Mouse (Mus musculus) brown adipose tissue, adult 24 weeks (tissue): ENCODE measurements at regions not wholly inside any gene's neighbourhood (a gene's known extent, or its start where the extent isn't known, plus 50 kb on each side); places are given as distances from the start of the nearest gene placed in this dataset.

Experiments
- H3K27ac ChIP-seq: fragments of 200-500 bp; replicated peaks from 2 replicates; pipeline ENCODE4 v1.5.1; 2012; ENCODE audit warnings: low read depth, mild to moderate bottlenecking, low read length
- H3K4me1 ChIP-seq: fragments of 200-500 bp; 2 replicates; pipeline ENCODE4 v1.6.1; 2012; ENCODE audit warnings: low read length, mixed read lengths; ENCODE audit not compliant: control insufficient read depth, insufficient read depth, insufficient read length
- H3K4me3 ChIP-seq: fragments of 200-500 bp; 2 replicates; pipeline ENCODE4 v1.5.1; 2012; ENCODE audit warnings: low read depth, mild to moderate bottlenecking, low read length, moderate library complexity; ENCODE audit not compliant: insufficient read depth

- Histone ChIP-seq H3K4me1 (no peaks in the 10 kb centered on the region), H3K4me3 (no peak overlapping the region), H3K27ac (no peak overlapping the region)
Observed at GRCm38 (mm10) chr3:52800673-52801072, 216.4 kb downstream of the Cog6 start.

GRCm38 (mm10) chr3:52797801-52798200 lies 219.2 kb downstream of the Cog6 start:
- Histone ChIP-seq H3K4me1 (no peaks in the 10 kb centered on the region), H3K4me3 (no peak overlapping the region), H3K27ac (no peak overlapping the region)

GRCm38 (mm10) chr3:52797164-52797563 lies 219.9 kb downstream of the Cog6 start:
- no peak overlapping the region for H3K4me3 ChIP-seq
- no peak overlapping the region for H3K27ac ChIP-seq
- H3K4me1 ChIP-seq, result no peaks in the 10 kb centered on the region

DNA sequence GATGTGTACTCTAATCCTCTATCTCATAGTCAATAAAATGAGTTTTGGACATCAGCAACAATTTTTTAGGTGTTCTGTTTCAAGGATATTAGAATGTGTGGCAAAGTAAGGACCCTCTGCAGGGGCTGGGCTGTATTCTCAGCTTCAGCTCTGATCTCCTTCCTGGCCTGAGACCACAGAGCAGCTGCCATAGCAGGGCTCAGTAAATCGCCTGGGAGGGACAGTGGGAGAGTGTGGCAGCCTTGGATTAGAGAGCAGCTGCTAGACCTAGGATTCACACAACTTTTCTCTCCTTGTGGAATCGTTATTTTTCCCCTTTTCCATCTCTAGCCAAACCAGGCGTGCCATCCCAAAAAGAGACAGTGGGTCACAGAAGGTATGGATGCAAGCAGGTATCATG lies 222.8 kb downstream of the Cog6 start:
- H3K4me1 ChIP-seq, result no peaks in the 10 kb centered on the region
- no peak overlapping the region for H3K4me3 ChIP-seq
- no peak overlapping the region for H3K27ac ChIP-seq

DNA sequence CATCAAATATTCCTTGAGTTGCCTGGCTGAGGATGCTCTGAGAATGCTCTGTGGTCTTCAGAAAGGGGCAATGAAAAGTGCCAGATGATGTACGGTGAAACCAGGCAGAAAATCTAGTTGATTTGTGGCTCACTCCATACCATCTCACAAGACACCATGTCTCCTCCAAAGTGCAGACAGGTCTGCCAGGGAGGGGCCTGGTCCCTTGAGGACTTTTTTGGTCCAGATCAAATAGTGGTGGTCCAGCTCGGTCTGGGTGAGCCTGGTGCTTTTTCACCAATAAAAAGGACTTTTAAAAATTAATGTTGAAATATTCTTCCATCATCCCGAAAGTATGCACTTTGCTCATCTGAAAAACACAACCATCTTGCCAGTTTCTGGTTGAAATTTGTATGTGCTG lies 224.2 kb downstream of the Cog6 start:
- H3K27ac ChIP-seq, result no peak overlapping the region
- H3K4me1 ChIP-seq, result no peaks in the 10 kb centered on the region
- no peak overlapping the region for H3K4me3 ChIP-seq

- Histone ChIP-seq H3K4me3 (no peak overlapping the region), H3K4me1 (no peaks in the 10 kb centered on the region), H3K27ac (no peak overlapping the region)
Observed at GRCm38 (mm10) chr3:52792121-52792520, 224.9 kb downstream of the Cog6 start.

GRCm38 (mm10) chr3:52790942-52791341 lies 226.1 kb downstream of the Cog6 start:
- no peak overlapping the region for H3K27ac ChIP-seq
- H3K4me1 ChIP-seq, result no peaks in the 10 kb centered on the region
- no peak overlapping the region for H3K4me3 ChIP-seq

DNA sequence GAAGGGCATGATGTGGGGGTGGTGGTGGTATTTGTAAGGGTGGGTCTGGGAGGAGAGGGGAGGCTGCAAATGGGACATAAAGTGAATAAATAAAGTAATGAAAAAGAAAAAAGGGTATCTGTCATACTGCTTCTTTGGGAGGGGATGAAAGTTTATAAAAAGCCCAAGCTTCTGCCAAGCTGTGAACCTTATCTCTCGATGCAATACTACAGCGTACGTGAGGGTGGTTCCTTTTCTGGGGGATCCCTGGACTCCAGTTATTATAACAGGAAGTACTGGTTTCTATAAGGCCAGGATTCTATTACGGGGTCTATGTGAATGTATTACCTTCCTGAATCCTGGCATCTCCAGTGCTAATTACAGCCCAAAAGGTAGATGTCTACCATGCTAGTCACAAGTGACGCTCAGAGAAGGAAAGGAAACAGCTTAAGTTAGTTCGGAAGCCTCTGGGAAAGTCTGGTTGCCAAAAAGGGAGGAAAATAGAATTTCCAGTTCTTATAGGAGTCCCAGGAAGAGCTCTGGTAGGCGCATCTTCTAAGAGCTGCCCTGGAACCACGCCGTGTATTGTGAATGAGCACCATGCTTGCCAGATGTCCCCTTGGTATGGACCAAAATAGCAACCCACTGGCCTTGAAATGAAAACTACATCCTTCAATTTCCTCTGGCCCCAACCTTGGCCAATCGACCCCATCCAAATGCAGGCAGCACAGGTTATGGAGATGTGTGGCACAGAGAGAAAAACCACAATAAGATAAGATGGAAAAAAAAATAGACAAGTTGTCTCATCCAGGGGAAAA lies 228.9 kb downstream of the Cog6 start:
- Histone ChIP-seq H3K4me1 (no peaks in the 10 kb centered on the region), H3K27ac (no peak overlapping the region), H3K4me3 (no peak overlapping the region)

DNA sequence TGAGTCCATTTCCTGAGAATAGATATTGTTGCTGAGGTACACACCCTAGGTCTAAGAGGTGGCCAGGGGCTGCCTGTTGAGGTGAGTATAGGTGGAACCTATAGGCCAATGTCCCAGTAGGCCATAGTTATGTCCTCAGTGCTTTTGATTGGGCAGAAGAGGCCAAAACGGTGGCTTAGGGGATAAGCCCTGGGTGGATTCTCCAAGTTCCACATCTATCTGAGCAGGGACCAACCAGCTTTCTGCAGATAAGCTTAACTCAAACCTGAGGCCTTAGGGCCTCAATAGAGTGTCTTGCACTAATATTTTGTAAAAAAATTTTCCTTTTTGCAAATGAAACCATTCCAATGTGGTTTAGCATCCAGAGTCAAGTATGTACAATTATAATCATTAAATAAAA lies 231.4 kb downstream of the Cog6 start:
- Histone ChIP-seq H3K4me1 (no peaks in the 10 kb centered on the region), H3K4me3 (no peak overlapping the region), H3K27ac (no peak overlapping the region)

GRCm38 (mm10) chr3:52784476-52784875 lies 232.6 kb downstream of the Cog6 start:
- Histone ChIP-seq H3K27ac (no peak overlapping the region), H3K4me1 (no peaks in the 10 kb centered on the region), H3K4me3 (no peak overlapping the region)

DNA sequence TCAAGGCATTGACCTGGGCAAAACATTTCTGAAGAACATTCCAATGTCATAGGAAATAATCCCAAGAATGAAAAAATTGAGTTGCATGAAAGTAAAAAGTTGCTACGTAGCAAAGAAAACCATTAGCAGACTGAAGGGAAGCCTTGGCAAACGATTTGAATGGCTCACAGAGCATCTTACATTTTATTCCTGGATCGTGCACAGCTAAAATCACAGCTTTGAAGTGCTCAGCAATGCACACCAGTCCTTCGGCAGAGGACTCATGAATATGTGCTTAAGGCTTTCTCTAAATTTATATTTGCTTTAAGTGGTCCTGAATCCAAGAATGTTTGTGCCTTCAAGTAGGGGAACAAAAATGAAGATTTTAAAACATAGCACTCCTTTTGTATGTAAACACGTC lies 234.5 kb downstream of the Cog6 start:
- Histone ChIP-seq H3K27ac (no peak overlapping the region), H3K4me1 (no peaks in the 10 kb centered on the region), H3K4me3 (no peak overlapping the region)

- Histone ChIP-seq H3K4me3 (no peak overlapping the region), H3K27ac (no peak overlapping the region), H3K4me1 (no peaks in the 10 kb centered on the region)
Observed at GRCm38 (mm10) chr3:52781521-52781920, 235.5 kb downstream of the Cog6 start.

- H3K4me1 ChIP-seq, result no peaks in the 10 kb centered on the region
- H3K27ac ChIP-seq, result no peak overlapping the region
- no peak overlapping the region for H3K4me3 ChIP-seq
Observed at GRCm38 (mm10) chr3:52780356-52780755, 236.7 kb downstream of the Cog6 start.

DNA sequence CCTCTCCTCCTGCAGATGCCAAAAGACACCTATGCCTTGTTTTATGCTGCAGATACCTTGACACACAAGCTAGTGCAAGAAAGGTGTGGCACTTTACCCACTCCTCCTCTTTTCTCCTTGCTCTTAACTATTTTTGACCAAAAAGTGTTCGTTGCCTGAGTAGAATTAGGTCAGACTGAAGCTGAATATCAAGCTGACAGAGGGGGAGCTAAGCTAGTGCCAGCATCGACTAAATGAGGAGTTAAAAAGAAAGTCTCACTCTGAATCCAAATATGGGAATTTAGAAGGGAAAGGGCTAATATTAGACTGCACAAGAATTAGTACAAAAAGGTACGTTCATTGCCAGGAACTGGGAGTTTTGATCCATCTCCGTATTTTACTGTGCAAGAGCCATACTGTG lies 241.2 kb downstream of the Cog6 start:
- Histone ChIP-seq H3K4me3 (no peak overlapping the region), H3K4me1 (no peaks in the 10 kb centered on the region), H3K27ac (no peak overlapping the region)

- Histone ChIP-seq H3K4me3 (no peak overlapping the region), H3K4me1 (no peaks in the 10 kb centered on the region), H3K27ac (no peak overlapping the region)
Observed at GRCm38 (mm10) chr3:52775156-52775555, 241.9 kb downstream of the Cog6 start.

DNA sequence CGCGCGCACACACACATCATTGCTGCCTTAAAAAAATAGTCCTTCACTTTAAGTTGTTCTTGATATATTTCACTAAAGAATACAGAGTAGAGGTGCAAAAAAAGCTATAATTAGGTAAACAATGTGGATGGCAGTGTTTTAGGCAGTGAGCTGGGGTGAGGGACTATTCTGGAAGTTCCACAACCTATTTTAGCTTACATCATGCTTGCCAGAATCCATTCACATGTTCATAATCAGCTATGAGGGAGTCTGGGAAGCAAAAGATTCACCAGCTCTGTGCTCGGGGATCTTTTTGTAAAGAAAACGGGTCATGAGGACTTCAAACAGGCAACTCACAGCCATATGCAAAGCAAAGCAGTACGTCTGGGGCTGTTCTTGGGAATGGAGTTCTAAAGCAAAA lies 242.3 kb downstream of the Cog6 start:
- Histone ChIP-seq H3K4me1 (no peaks in the 10 kb centered on the region), H3K4me3 (no peak overlapping the region)

More for the DNA sequence above, 242.3 kb downstream of the Cog6 start:
- no peak overlapping the region for H3K27ac ChIP-seq
